Mouse (Mus musculus): ENCODE measurements around the gene Uck2.

Uck2 gene

DNA sequence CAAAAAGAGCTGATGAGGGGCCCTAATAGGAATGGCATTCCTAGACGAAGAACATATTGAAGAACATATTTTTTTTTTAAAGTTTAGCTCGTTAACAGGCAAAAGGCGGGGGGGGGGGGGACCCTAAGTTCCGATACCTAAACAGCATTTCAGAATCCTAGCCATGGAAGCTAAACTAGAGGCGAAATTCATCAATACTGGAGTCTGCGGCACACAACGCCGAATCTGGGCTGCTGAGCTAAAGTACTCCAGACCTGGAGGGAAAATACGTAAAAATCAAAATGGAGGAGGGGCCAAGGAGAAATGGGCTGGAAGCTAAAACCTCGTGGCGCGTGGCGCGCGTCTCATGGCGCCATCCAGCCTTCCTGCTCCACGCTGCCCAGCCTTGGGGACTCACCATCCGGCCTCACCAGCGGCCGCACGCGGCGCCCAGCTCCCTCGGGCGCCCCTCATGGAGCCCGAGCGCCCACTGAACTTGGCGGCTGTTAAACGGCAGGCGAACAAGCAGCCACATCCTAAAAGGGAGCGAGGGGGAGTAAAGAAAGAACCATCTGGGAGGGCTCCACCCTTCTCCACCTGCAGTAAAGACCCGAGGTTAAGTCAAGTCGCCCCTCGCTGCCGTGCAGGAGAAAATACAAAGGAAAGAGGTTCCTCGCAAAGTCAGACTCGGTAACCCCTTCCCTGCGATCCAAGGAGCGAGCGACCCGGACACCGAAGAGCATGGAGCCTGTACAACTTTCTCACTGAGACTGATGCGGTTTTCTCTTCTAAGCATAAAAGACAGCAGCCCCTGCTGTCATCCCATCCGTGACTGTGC, 1.5 kb downstream of the Uck2 start:
- peak; percentile 48 for DNase-seq (ENCODE audit: low spot score)

DNA sequence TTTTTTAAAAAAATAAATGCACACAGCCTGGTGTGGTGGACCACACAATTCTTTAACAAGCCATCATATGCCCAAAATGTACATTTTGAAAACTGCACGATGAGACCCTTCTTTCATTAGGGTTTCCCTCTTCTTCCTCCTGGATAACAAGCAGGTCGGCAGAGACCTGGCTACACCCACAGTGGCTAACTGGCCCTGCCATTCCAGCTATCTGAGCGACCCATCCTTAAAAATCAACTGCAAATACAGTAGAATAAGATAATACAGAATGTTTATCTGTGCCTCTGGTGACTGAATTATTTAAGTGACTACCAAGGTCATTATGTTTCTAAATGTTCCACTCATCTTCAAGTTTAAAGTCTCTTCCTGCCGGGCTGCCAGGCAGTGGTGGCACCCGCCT, 2.4 kb downstream of the Uck2 start:
- DNase-seq (ENCODE audit: low spot score) = no peak

DNA sequence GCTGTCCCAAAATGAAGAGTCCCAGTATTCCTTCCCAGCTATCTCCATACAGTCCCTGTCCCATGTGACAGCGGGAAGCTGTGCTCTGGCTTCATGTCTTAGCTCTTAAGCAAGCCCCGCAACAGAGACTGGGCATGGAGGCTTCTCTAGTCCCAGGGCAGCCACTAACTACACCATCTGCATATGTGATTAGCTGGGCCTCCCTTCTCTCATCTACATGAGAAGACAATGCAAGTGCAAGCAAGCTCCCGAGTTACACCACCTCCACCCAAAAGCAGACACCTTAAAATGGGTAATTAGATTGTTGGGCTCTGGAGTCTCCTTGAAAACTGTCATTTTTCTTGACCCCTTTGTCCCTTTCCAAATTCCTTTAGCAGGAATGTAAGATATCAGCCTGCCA, 3.0 kb downstream of the Uck2 start:
- no peak for DNase-seq (ENCODE audit: low spot score)

DNA sequence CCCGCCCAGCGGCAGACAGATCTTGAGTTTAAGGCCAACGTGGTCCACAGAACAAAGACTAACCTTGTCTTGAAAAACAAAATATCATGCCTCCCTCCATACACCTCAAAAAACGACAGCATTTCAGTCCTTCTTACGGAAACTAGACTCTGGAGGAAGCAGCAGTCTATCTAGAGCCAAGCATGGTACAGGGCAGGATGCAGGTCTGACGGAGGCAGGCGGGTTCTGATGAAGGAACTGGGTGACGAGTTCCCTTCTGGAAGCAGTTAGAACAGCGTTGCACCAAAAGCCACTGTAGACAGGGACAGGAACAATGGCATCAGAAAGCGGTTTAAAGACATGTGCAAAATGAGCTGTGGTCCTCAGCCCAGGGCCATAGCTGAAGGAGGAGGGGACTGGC, 5.1 kb downstream of the Uck2 start:
- no peak for DNase-seq (ENCODE audit: low spot score)

DNA sequence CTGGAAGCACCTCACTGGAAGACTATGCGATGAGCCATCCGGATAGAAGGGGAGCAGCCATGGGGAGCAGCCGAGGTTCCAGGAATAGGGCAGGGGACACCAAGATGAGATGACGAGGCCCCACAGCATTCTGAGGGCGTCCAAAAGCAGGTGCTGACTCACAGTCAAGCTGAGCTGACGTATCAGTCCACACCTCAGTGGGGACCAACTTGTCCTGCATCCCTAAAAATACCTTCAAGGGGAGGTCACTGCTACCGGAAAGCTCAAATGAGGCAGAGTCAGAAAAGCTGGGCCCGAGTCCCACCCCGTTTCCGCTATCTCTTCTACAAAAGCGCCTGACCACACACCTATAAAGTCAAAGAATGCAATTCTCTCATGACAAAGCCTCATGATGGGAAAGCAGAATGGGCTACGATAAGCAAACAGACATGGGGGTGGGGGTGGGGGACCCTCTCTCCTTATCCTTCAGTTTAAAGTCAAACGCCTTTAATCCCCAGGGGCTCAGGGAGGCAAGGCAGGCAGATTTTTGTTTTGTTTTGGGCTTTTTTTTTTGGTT, 5.9 kb downstream of the Uck2 start:
- DNase-seq (ENCODE audit: low spot score) = no peak

DNA sequence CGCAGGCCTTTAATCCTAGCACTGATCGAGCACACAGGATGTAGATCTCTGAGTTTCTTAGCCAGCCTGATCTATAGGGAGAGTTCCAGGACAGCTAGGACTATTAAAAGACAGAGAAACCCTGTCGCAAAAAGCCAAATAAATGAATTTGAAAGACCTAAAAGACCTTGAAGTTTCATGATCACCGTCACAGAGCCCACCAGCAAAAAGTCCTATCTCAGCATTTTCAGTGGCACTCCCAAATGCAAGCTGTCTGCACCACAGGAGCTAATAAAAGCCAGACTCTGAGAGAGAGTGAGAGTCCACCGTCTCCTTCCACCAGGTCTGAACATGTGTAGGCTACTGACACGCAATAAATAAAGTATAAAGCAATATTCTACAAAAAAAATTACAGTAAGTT, 6.7 kb downstream of the Uck2 start:
- DNase-seq (ENCODE audit: low spot score) = no peak

DNA sequence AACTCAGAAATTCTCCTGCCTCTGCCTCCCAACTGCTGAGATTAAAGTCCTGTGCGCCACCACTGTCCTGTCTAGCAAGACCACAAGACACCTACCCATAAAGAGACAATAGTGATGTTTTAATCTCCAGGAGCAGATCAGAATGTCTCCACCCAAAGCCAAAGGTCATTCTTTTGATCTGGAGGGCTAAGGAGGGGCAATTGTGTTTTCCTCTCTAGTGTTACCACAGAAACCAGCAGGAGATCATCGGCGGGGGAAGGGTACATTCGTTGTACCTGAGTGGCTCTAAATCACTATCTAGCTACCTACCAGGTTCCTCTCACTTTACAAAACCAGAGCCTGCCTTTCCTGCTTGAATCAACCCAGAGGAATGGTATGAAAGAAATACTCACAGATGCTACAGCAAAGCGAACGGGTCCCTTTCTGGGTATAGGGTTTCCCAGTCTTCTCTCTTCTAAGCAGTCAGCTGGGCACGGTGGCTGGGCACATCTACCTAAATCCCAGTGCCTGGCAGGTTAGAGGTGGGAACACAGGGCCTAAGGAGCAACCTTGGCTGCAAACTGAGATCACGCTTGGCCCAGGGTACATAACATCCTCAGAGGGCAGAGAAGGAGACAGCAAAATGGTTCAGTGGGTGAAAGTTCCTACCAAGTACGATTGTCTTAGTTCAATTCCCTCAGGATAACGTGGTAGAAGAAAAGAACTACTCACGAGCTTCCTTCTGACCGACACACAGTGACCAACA, 10.3 kb downstream of the Uck2 start:
- no peak for DNase-seq (ENCODE audit: low spot score)

DNA sequence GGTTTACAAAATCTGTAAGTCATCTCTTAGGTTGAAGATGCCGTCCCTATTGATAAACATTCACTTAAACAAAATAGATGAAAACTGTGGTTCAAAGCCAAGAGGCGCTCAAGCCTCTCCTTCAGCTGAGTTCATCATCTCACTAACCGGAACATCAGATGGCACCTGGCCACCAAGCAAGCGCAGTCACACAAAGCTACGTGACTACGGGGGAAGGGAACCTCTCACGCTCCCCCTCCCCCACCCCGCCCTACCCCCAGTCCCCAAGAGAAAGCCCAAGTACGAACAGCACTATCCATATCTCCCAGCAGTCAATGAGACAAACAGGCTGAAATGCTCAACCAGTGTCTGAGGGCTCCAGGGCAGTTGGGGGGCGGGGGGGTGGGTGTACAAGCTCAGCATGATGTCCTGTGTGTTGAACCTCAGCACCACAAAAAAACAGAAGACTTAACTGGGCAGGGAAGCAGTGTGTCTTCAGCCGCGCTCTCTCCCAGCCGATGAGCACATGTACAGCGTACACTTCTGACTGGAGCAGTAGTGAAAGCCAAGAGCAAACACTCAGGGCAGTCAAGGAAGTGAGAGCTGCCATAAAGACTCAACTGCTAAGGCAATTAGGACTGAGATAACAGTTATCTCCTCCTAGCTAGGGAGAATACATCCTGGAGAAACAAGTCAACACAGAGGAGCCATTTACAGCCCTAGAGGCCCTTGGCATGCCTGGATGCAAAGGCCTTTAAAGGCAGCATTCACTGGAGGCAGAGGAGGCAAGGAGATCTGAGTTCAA, 11.5 kb downstream of the Uck2 start:
- DNase-seq (ENCODE audit: low spot score) = no peak

DNA sequence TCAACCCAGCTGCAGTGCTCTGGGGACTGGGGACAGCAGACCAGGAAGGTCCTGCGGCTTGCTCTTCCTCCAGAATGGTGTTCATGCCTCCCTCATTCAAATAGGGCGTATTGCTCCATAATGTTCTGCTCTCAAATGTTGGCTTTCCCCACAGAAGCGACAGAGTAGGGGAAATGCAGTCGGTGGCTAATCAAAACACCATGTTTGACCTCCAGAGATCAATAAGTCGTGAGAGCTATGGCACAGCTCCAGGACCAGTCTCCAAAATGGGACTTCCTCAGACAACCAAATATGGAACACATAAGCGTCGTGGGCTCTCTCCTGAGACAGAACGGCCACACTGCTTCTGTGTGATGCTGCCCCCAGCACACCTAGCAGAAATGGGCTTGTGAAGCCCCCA, 13.3 kb downstream of the Uck2 start:
- DNase-seq (ENCODE audit: low spot score) = no peak

DNA sequence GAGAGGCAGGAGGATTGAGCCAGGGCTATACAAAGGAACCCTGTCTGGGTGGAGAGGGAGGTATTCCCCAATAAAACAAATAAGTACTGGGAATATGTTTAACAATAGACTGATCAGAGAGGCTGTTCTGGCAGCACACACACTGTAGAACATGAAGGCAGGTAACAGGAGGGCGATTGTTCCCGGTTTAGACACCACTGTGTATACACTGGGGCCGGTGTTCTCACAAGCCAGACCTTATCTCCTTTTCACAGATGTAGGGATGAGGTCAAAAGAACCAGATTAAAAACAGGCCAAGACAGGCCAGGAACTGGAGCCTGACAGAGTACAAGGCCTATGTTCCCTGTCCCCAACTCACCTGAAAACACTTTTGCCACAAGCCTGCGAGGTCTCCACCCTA, 13.8 kb downstream of the Uck2 start:
- DNase-seq (ENCODE audit: low spot score) = peak; percentile 50

DNA sequence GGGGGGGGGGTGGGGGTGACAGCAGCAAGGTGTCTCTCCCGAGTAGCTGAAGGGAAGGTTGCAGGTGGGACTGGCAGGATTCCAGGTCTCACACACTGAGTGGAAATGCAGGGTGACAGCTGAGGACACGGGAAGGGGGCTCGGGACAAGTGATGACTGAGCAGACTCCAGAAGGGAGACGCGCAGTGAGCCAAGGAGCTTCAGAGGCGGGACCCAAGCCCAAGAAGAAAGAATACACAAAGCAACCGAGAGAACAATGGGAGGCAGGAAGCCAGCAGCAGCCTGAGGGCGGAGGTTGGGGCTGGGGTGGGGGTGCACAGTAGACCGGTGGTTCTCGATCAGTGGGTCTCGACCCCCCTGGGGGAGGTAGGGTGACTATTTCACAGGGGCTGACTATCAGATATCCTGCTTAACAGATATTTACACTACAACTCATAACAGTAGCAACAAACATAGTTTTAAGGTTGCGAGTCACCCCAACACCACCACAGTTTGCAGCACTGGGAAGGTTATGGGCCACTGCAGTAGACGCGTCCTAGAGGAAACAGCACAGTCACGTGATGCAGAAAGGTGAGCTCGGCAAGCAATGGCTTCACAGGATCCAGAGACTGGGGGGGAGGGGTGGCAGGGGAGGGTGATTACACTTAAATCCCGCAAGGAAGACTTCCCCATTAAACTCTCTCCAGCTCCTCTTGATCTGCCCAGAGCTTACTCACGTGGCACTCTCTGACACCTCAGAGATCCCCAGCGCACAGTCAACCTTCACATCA, 14.6 kb downstream of the Uck2 start:
- no peak for DNase-seq (ENCODE audit: low spot score)

DNA sequence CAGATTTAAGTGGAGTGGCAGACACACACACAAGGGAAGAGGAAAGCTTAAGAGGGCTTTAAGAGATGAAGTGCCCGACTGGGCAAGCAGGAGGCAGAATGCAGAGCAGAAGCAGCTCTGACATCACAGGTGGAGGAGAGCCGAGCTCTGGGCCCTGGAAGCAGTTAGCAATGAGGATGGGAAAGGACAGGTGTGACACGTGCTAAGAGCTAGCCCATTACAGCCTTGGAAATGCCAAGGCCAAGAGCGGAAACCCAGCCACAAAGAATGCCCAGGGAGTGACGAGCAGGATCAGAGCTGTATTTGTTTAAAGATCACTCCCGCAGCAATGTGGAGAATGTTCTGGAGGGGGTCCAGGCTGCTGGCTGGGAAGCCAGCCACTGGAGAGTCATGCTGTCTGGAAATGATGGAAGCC, 15.3 kb downstream of the Uck2 start:
- DNase-seq (ENCODE audit: low spot score) = peak; percentile 78

DNA sequence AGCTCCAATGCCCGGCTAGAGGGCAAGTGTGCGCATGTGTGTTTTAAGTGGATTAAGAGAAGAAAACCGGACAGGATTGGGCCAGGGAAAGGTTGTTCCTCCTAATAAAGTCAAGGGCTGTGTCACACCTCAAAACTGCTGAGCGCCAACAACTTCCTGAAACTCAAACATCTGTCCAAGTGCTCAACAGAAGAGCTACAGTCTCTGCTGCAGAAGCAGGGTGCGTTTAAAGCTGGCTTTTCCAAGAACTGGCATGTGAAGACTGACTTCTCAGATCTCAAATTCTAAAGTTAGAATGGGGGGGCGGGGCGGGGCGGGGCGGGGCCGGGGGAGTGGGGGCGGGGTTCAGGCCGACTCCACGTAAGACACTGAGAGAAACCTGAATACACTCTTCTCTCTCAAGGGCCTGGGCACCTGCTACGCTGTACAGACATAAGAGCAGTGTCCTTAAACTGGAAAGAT, 15.7 kb downstream of the Uck2 start:
- no peak for DNase-seq (ENCODE audit: low spot score)

DNA sequence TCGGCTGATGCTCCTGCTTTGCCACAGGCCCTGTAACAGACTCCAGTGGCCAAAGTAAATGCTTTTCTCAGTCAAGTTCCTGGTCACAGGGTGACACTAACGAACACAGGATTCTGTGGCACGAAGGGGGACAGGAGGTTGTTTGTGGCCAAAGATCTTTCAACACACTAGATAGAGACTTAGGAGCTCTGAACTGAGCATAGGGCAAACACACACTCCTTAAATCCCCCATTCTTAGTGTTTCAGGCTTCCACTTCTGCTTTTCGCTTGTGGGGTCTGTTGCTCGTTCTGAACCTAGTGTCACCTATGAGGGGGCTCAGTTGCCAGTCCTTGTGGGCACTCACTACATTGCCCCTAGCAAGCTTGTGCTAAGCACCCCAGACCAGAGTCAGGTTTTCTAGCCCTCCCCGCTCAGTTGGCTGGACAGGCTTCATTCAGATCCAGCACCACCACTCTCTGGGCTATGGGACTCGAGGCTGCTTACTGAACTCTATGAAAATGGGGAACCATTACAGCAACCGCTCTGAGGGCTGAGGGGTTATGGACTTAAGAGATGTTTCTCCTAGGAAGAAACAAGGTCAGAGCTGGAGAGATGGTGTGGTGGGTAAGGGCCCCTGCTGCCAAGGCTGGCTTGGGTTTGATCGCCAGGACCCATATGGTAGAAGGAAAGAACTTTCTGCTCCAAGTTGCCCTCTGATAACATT, 16.6 kb downstream of the Uck2 start:
- DNase-seq (ENCODE audit: low spot score) = no peak

DNA sequence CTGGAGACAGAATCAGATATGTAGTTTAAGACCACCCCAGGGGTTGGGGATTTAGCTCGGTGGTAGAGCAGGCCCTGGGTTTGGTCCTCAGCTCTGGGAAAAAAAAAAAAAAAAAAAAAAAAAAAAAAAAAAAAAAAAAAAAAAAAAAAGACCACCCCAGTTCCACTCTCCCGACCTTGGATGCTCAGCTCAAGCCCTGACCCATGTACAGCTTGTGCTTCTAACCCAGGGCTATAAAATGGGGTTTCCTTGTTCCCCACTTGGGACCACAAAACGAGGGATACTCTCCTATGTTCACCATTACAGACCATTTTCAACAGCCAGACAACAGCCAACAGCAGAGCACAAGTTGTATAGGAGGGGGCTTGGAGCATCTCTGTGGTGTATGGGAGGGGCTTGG, 18.4 kb downstream of the Uck2 start:
- DNase-seq (ENCODE audit: low spot score) = no peak

DNA sequence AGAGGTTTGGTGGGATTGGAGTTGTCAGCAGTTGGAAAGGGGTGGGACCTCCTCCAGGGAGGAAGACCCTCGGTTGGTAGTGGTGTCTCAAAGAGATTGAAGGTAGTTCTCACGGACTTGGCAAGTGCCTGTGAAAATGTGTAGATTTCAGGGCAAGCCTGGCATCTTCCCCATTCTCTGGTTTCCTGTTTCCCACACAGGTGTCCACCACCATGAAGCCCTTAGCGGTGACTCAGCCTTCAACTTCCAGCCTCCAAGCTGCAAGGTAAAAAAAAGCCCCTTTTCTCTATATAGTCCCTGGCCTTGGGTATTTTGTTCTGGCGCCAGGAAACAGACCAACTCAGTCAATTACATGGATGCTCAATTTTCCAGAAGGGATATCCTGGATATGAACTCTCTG, 19.8 kb downstream of the Uck2 start:
- DNase-seq (ENCODE audit: low spot score) = no peak

DNA sequence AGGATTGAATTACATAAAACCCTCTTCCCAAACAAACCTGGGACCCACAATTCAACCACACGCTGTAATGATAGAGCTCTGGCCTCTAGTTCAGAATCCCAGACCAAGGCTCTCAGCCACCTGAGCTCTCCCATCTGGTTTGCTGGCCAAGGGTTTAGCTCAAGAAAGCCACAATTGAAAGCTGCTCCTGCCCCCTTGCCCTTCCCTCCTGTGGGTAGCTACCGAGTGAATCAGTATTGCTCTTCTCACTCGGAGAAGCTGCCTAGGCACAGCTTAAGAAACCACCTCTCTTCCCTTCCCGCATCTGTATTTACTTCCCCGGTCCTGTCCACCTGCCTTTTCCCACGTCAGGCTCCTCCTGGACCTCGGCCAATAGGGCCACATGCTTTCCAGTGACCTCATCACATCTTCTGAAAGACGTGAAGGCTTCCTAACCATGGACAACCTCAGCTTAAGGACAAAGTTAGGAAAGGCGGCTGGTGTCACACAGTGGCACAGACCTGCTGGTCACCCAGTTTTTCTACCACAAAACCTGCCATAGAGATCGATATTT, 22.6 kb downstream of the Uck2 start:
- DNase-seq (ENCODE audit: low spot score) = no peak

DNA sequence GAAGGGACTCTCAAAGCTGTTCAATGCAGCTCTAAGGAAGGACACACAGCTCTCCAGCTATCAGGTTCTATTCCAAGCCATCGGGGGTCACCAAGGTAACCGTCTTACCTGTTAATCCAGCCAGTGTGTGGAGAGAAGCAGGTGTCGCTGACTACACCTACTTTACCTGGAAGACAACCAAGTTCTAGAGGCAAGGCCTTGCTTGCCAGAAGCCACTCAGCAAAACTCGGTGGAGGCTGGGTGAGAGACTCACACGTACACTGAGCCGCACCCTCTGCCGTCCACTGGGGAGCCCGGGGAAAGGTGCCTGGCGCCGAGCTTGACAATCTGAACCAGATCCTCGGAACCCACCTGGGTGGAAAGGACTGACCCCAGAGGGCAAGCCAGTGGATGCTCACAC, 23.4 kb downstream of the Uck2 start:
- peak; percentile 44 for DNase-seq (ENCODE audit: low spot score)

DNA sequence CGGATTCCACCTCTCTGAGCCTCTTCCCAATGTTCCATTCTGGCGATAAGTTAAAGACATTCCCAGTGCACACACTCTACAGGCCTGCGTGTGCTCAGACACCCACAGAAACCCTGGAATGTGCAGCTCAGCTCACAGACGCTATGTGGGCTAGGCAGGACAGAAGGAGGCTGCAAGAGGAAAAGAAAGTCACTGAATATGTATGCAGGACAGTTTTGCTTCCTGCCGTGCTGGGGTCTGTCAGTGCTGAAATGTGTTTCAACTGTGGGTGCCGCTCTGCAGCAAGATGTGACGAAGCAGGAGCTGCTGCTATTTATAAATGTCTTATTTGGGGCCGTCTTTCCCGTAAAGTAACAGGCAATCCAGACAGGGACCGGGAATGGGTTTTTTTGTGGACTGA, 25.4 kb downstream of the Uck2 start:
- no peak for DNase-seq (ENCODE audit: low spot score)

DNA sequence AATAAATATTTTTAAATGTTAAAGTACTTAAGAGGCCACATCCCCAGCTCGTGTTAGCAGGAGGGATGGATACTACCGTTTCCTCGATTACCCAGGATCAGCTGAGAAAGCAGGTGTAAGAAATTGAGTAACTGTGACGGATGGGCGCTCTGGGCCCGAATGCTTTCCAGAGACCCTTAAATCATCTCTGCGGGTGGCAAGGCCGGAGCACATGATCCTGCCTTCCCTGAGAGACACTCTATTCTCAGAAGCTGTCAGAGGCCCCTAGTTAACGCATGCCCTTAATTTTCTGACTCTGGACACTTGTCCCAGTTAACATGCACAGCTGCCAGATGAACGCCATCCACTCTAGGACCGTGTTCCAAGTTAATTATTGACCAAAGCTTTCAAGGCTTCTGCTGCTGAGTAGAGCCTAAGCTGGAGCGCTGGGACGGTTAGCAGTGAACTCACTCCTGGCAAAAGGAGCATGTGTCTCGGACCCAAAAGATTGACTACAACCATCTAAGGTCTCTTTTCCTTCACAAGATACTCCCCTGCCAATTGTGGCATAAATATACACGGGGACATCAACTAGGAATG, 28.3 kb downstream of the Uck2 start:
- DNase-seq (ENCODE audit: low spot score) = no peak

All from urinary bladder, postnatal 14 days (tissue).